Mouse (Mus musculus) ovary, postnatal 36 days (tissue): ENCODE data around the gene Hmcn2.
A peak's percentile ranks its signal among the peaks of the same experiment; 100 is the strongest.

Experiments used
- DNase-seq: peaks from one replicate; pipeline ENCODE4 v3.0.0; 2022; ENCODE audit warnings: low spot score, mixed read lengths

Hmcn2 gene

GRCm38 (mm10) chr2:31477234-31478161, 163.3 kb downstream of the Hmcn2 start:
- no peak for DNase-seq

- DNase-seq: peak; percentile 73
These were observed 168.8 kb downstream of the Hmcn2 start for GRCm38 (mm10) chr2:31482914-31483575.

GRCm38 (mm10) chr2:31484187-31484586, 170.0 kb downstream of the Hmcn2 start:
- DNase-seq: peak; percentile 69

GRCm38 (mm10) chr2:31489166-31489565, 175.0 kb downstream of the Hmcn2 start:
- DNase-seq: no peak

- no peak for DNase-seq
These were observed 176.3 kb downstream of the Hmcn2 start for GRCm38 (mm10) chr2:31490556-31490955.

GRCm38 (mm10) chr2:31492308-31492707, 178.1 kb downstream of the Hmcn2 start:
- no peak for DNase-seq

- no peak for DNase-seq
These were observed 179.0 kb downstream of the Hmcn2 start for GRCm38 (mm10) chr2:31493243-31493642.

- no peak for DNase-seq
These were observed 180.1 kb downstream of the Hmcn2 start for GRCm38 (mm10) chr2:31494315-31494714.

- DNase-seq: no peak
These were observed 180.8 kb downstream of the Hmcn2 start for GRCm38 (mm10) chr2:31495046-31495476.

- DNase-seq: no peak
These were observed 181.9 kb downstream of the Hmcn2 start for GRCm38 (mm10) chr2:31496141-31496540.

GRCm38 (mm10) chr2:31497113-31497512, 182.9 kb downstream of the Hmcn2 start:
- DNase-seq: no peak

- DNase-seq: no peak
These were observed 183.4 kb downstream of the Hmcn2 start for GRCm38 (mm10) chr2:31497635-31498034.

GRCm38 (mm10) chr2:31499327-31500291, 185.4 kb downstream of the Hmcn2 start:
- DNase-seq: no peak

GRCm38 (mm10) chr2:31500292-31501204, 186.3 kb downstream of the Hmcn2 start:
- no peak for DNase-seq

- peak; percentile 21 for DNase-seq
These were observed 187.4 kb downstream of the Hmcn2 start for GRCm38 (mm10) chr2:31501448-31502130.

- DNase-seq: no peak
These were observed 188.7 kb downstream of the Hmcn2 start for GRCm38 (mm10) chr2:31502616-31503522.

GRCm38 (mm10) chr2:31505472-31505871, 191.3 kb downstream of the Hmcn2 start:
- DNase-seq: no peak

- DNase-seq: no peak
These were observed 194.6 kb downstream of the Hmcn2 start for GRCm38 (mm10) chr2:31508851-31509250.
